Mouse (Mus musculus) neural tube, embryonic 14.5 days (tissue): ENCODE results near the gene Chchd6. TPM values are rescaled to one million over a fixed set of nuclear protein-coding genes. Genes with fewer than 3 reads are reported as not detected.
A peak's percentile ranks its signal among the peaks of the same experiment; 100 is the strongest.

Experiments
- ATAC-seq: fragments of 200-750 bp; cut with Nextera tagmentation; 2 replicates; pipeline ENCODE4 v1.8.0; 2017; ENCODE audit warnings: low read depth, mild to moderate bottlenecking, moderate TSS enrichment, moderate library complexity
- H3K27ac ChIP-seq: fragments of 300-500 bp; sonication (generic); 2 replicates; pipeline ENCODE4 v1.5.1; 2014; ENCODE audit warnings: low read depth, mild to moderate bottlenecking, control low read depth, low read length, moderate library complexity, mixed read lengths
- H3K27me3 ChIP-seq: fragments of 300-500 bp; sonication (generic); 2 replicates; pipeline ENCODE4 v1.6.1; 2014; ENCODE audit warnings: low read length; ENCODE audit not compliant: control insufficient read depth, insufficient read depth
- H3K36me3 ChIP-seq: fragments of 300-500 bp; sonication (generic); 2 replicates; pipeline ENCODE4 v1.6.1; 2014; ENCODE audit warnings: low read length, mixed read lengths; ENCODE audit not compliant: control insufficient read depth, insufficient read depth
- H3K4me1 ChIP-seq: fragments of 300-500 bp; sonication (generic); 2 replicates; pipeline ENCODE4 v1.6.1; 2014; ENCODE audit warnings: low read length; ENCODE audit not compliant: control insufficient read depth, insufficient read depth
- H3K4me2 ChIP-seq: fragments of 300-500 bp; sonication (generic); 2 replicates; pipeline ENCODE4 v1.6.1; 2014; ENCODE audit warnings: mild to moderate bottlenecking, low read depth, low read length, control low read depth
- H3K4me3 ChIP-seq: fragments of 300-500 bp; sonication (generic); 2 replicates; pipeline ENCODE4 v1.5.1; 2014; ENCODE audit warnings: low read depth, low read length, control low read depth, mixed read lengths
- H3K9ac ChIP-seq: fragments of 300-500 bp; sonication (generic); replicated peaks from 2 replicates; pipeline ENCODE4 v1.6.1; 2014; ENCODE audit warnings: low read depth, mild to moderate bottlenecking, control low read depth, low read length, mixed read lengths
- H3K9me3 ChIP-seq: fragments of 300-500 bp; sonication (generic); 2 replicates; pipeline ENCODE4 v1.6.1; 2016; ENCODE audit warnings: low read length; ENCODE audit not compliant: control insufficient read depth
- WGBS: fragments of 180-500 bp; shearing (Covaris S2); extraction: QIAGEN DNeasy Blood & Tissue Kit; methylation state at CpG from one replicate; pipeline ENCODE4 v1.1.7; 2014; 5-methylcytosine and 5-hydroxymethylcytosine counted together
- polyA plus RNA-seq: library from polyadenylated mRNA; unstranded; fragments of >200 nt; fragmentation: Nextera tagmentation; extraction: Ambion mirVana; gene quantifications from 2 replicates; pipeline ENCODE4 v1.2.1, GENCODE M21; 2014

The Chchd6 gene
- polyA plus RNA-seq, 1 experiment from 2014 or later: 218 TPM

- ATAC-seq: no peak
- Histone ChIP-seq H3K9ac (no peak overlapping the region), H3K4me2 (no peak overlapping the region), H3K27me3 (no peaks in the 10 kb centered on the region), H3K4me3 (no peak overlapping the region), H3K9me3 (no peaks in the 10 kb centered on the region), H3K4me1 (no peaks in the 10 kb centered on the region), H3K27ac (no peak overlapping the region), H3K36me3 (no peaks in the 10 kb centered on the region)
Observed at GRCm38 (mm10) chr6:89508263-89508662, 87.2 kb downstream of the Chchd6 start.

DNA sequence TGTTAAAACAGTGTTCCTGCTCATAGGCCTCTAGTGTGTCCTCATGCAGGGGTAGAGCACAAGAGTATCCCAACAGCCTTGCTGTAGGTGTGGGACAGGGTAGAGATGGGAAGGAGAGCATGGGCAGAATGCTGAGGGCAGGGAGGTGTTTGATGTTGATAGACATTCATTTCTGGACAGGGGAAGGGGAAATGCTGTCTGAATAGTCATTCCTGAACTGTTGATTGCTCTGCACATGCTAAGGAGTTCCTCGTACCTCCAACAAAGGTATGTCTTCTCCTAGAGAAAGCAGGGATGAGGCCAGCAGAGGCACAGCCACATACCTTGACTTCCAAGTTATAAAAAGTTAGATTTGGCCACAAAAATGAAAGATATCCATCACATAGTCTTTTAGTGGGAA is 95.5 kb downstream of the Chchd6 start:
- Histone ChIP-seq H3K4me3 (no peak overlapping the region), H3K9ac (no peak overlapping the region), H3K27ac (no peak overlapping the region), H3K9me3 (no peaks in the 10 kb centered on the region), H3K27me3 (no peaks in the 10 kb centered on the region), H3K4me1 (no peaks in the 10 kb centered on the region), H3K4me2 (no peak overlapping the region), H3K36me3 (no peaks in the 10 kb centered on the region)
- 90% methylated on average over 1 of the region's 1 CpGs for WGBS
- no peak for ATAC-seq

- Histone ChIP-seq H3K9me3 (no peaks in the 10 kb centered on the region), H3K27me3 (no peaks in the 10 kb centered on the region), H3K9ac (no peak overlapping the region), H3K36me3 (no peaks in the 10 kb centered on the region), H3K4me1 (no peaks in the 10 kb centered on the region), H3K4me2 (no peak overlapping the region), H3K27ac (0 out of 2 replicates have a peak overlapping the region, but pooled peaks have one; percentile 44), H3K4me3 (no peak overlapping the region)
- ATAC-seq: no peak
- 50% methylated on average over 6 of the region's 6 CpGs for WGBS
Observed at GRCm38 (mm10) chr6:89498764-89499516, 96.5 kb downstream of the Chchd6 start.

DNA sequence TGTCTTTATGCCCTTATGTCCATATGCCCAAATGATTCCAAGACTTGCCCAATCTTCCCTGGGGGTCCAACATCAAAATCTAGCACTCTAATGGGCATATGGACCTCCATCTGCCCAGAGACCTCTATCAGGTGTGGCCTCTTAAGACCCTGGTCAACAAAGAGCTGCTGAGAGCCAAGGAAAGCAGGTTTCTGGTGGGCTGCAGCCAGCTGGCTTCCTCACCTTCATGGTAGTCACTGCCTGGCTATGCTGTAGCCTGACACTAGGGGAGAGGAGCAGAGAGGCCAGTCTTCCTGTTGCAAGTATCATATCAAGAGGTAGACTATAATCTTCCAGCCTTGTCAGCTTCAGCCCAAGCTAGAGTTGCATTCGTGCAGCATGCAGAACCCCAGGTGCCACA is 98.5 kb downstream of the Chchd6 start:
- 97% methylated on average over 1 of the region's 1 CpGs for WGBS
- H3K4me3 ChIP-seq: no peak overlapping the region
- ATAC-seq: no peak

DNA sequence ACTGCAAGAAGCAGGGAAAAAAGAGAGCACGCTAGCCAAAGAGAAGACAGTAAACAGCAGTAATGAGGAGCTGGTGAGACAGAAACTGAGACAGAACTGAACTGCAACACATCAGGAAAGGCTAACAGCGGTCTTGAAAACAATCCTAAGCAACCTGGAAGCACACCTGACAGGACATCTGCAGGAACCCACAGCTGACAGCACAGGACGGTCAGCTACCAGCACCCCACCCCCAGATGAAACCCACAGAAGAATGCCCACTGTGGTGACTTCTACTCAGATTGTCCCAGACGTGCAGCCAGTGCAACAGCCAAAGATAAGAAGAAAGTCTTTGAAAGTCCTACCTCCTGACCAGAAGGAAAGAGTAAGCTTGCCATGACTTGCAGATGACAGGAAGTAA is 103.1 kb downstream of the Chchd6 start:
- H3K27ac ChIP-seq: no peak overlapping the region
- H3K4me1 ChIP-seq: no peaks in the 10 kb centered on the region
- H3K4me2 ChIP-seq: no peak overlapping the region
- no peak overlapping the region for H3K9ac ChIP-seq
- no peak overlapping the region for H3K4me3 ChIP-seq
- no peaks in the 10 kb centered on the region for H3K27me3 ChIP-seq
- no peak for ATAC-seq
- no peaks in the 10 kb centered on the region for H3K36me3 ChIP-seq
- no peaks in the 10 kb centered on the region for H3K9me3 ChIP-seq
- 90% methylated on average over 4 of the region's 4 CpGs for WGBS

More for the DNA sequence above, 98.5 kb downstream of the Chchd6 start:
- Histone ChIP-seq H3K36me3 (no peaks in the 10 kb centered on the region), H3K4me2 (no peak overlapping the region), H3K27me3 (no peaks in the 10 kb centered on the region), H3K4me1 (no peaks in the 10 kb centered on the region), H3K9ac (no peak overlapping the region), H3K9me3 (no peaks in the 10 kb centered on the region), H3K27ac (no peak overlapping the region)

GRCm38 (mm10) chr6:89490369-89490768 is 105.1 kb downstream of the Chchd6 start:
- Histone ChIP-seq H3K9me3 (no peaks in the 10 kb centered on the region), H3K36me3 (no peaks in the 10 kb centered on the region), H3K4me3 (no peak overlapping the region), H3K9ac (no peak overlapping the region), H3K27ac (no peak overlapping the region), H3K27me3 (no peaks in the 10 kb centered on the region), H3K4me1 (no peaks in the 10 kb centered on the region), H3K4me2 (no peak overlapping the region)
- no peak for ATAC-seq
- 56% methylated on average over 3 of the region's 3 CpGs for WGBS

GRCm38 (mm10) chr6:89489533-89489932 is 105.9 kb downstream of the Chchd6 start:
- Histone ChIP-seq H3K4me3 (no peak overlapping the region), H3K9ac (no peak overlapping the region), H3K9me3 (no peaks in the 10 kb centered on the region), H3K27ac (no peak overlapping the region), H3K27me3 (no peaks in the 10 kb centered on the region), H3K4me2 (no peak overlapping the region), H3K4me1 (no peaks in the 10 kb centered on the region), H3K36me3 (no peaks in the 10 kb centered on the region)
- WGBS: 95% methylated on average over 1 of the region's 1 CpGs
- no peak for ATAC-seq

GRCm38 (mm10) chr6:89486055-89486454 is 109.4 kb downstream of the Chchd6 start:
- Histone ChIP-seq H3K27ac (no peak overlapping the region), H3K9me3 (no peaks in the 10 kb centered on the region), H3K36me3 (no peaks in the 10 kb centered on the region), H3K4me2 (no peak overlapping the region), H3K4me1 (no peaks in the 10 kb centered on the region), H3K9ac (no peak overlapping the region), H3K4me3 (no peak overlapping the region), H3K27me3 (no peaks in the 10 kb centered on the region)
- no peak for ATAC-seq
- WGBS: 69% methylated on average over 4 of the region's 4 CpGs

DNA sequence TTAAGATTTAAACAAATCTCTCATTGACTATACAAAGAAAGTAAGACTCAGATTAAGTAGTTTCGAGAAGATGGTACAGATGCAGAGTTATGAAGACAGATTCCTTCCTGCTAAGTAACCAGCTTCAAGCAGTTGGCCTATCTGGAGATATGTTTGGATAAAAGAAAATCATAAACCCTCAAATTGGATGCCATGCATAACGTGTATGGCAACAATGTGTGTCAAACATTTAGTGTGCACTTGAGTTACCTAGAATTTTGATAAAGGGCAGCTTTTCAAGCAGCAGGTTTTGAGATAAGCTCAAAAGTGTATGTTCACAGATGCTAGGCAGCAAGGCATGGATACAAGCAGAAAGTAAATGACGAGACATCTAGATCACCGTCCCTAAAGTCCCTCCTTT is 114.3 kb downstream of the Chchd6 start:
- Histone ChIP-seq H3K27me3 (no peaks in the 10 kb centered on the region), H3K4me2 (no peak overlapping the region), H3K4me1 (no peaks in the 10 kb centered on the region), H3K27ac (no peak overlapping the region), H3K4me3 (no peak overlapping the region), H3K9me3 (no peaks in the 10 kb centered on the region), H3K36me3 (no peaks in the 10 kb centered on the region), H3K9ac (no peak overlapping the region)
- 88% methylated on average over 4 of the region's 4 CpGs for WGBS
- ATAC-seq: no peak
